Mouse (Mus musculus): Measurements from ENCODE around the gene Mpig6b. TPM values are rescaled to one million over a fixed set of nuclear protein-coding genes. Genes with fewer than 3 reads are reported as not detected.

Mpig6b gene
- polyA plus RNA-seq, 1 experiment from 2014 or later: 1.8 TPM

- H3K27ac ChIP-seq (ENCODE audit: low read depth, low read length): no peak overlapping the region
- ATAC-seq (replicated peaks; ENCODE audit: insufficient number of reproducible peaks, low FRiP score, low TSS enrichment): no peak
Observed at GRCm38 (mm10) chr17:35103221-35103690, 37.3 kb upstream of the Mpig6b start.

GRCm38 (mm10) chr17:35102299-35102698 is 36.3 kb upstream of the Mpig6b start:
- Histone ChIP-seq H3K27me3 (ENCODE audit: control insufficient read depth, insufficient read depth, low read length) (no peaks in the 10 kb centered on the region), H3K27ac (ENCODE audit: low read depth, low read length) (no peak overlapping the region), H3K4me2 (no peak overlapping the region), H3K4me3 (ENCODE audit: low read depth, low read length) (no peak overlapping the region), H3K4me1 (ENCODE audit: control insufficient read depth, insufficient read depth, low read length) (peaks cover 10% of the 10 kb centered on the region), H3K9me3 (replicated peaks; ENCODE audit: control insufficient read depth, low read length) (no peaks in the 10 kb centered on the region), H3K36me3 (ENCODE audit: control insufficient read depth, insufficient read depth, low read length) (peaks cover 18% of the 10 kb centered on the region), H3K9ac (ENCODE audit: low read depth, low read length) (no peak overlapping the region)
- 71% methylated on average over 8 of the region's 8 CpGs for WGBS (ENCODE audit: insufficient replicate concordance)
- no peak for ATAC-seq (replicated peaks; ENCODE audit: insufficient number of reproducible peaks, low FRiP score, low TSS enrichment)

More at GRCm38 (mm10) chr17:35103221-35103690, 37.3 kb upstream of the Mpig6b start:
- no peak overlapping the region for H3K9ac ChIP-seq (ENCODE audit: low read depth, low read length)
- H3K4me3 ChIP-seq (ENCODE audit: low read depth, low read length): no peak overlapping the region
- H3K4me2 ChIP-seq: no peak overlapping the region
- peaks cover 10% of the 10 kb centered on the region for H3K4me1 ChIP-seq (ENCODE audit: control insufficient read depth, insufficient read depth, low read length)
- H3K27me3 ChIP-seq (ENCODE audit: control insufficient read depth, insufficient read depth, low read length): no peaks in the 10 kb centered on the region
- WGBS (ENCODE audit: insufficient replicate concordance): 60% methylated on average over 6 of the region's 6 CpGs
- peaks cover 14% of the 10 kb centered on the region for H3K36me3 ChIP-seq (ENCODE audit: control insufficient read depth, insufficient read depth, low read length)
- H3K9me3 ChIP-seq (replicated peaks; ENCODE audit: control insufficient read depth, low read length): no peaks in the 10 kb centered on the region

GRCm38 (mm10) chr17:35101161-35101560 is 35.2 kb upstream of the Mpig6b start:
- H3K9me3 ChIP-seq (replicated peaks; ENCODE audit: control insufficient read depth, low read length): no peaks in the 10 kb centered on the region
- H3K27ac ChIP-seq (ENCODE audit: low read depth, low read length): no peak overlapping the region
- H3K4me2 ChIP-seq: no peak overlapping the region
- H3K36me3 ChIP-seq (ENCODE audit: control insufficient read depth, insufficient read depth, low read length): peaks cover 21% of the 10 kb centered on the region
- no peaks in the 10 kb centered on the region for H3K27me3 ChIP-seq (ENCODE audit: control insufficient read depth, insufficient read depth, low read length)
- no peak overlapping the region for H3K4me3 ChIP-seq (ENCODE audit: low read depth, low read length)
- H3K9ac ChIP-seq (ENCODE audit: low read depth, low read length): no peak overlapping the region
- WGBS (ENCODE audit: insufficient replicate concordance): 84% methylated on average over 11 of the region's 11 CpGs
- ATAC-seq (replicated peaks; ENCODE audit: insufficient number of reproducible peaks, low FRiP score, low TSS enrichment): no peak
- H3K4me1 ChIP-seq (ENCODE audit: control insufficient read depth, insufficient read depth, low read length): peaks cover 10% of the 10 kb centered on the region

GRCm38 (mm10) chr17:35100196-35100765 is 34.3 kb upstream of the Mpig6b start:
- no peak overlapping the region for H3K9ac ChIP-seq (ENCODE audit: low read depth, low read length)

GRCm38 (mm10) chr17:35097164-35097655 is 31.2 kb upstream of the Mpig6b start:
- Histone ChIP-seq H3K36me3 (ENCODE audit: control insufficient read depth, insufficient read depth, low read length) (peaks cover 29% of the 10 kb centered on the region), H3K27ac (ENCODE audit: low read depth, low read length) (no peak overlapping the region), H3K4me3 (ENCODE audit: low read depth, low read length) (no peak overlapping the region), H3K4me1 (ENCODE audit: control insufficient read depth, insufficient read depth, low read length) (peaks cover 4% of the 10 kb centered on the region; the same call in 1 of the 2 replicates), H3K9ac (ENCODE audit: low read depth, low read length) (no peak overlapping the region), H3K9me3 (replicated peaks; ENCODE audit: control insufficient read depth, low read length) (no peaks in the 10 kb centered on the region), H3K4me2 (no peak overlapping the region), H3K27me3 (ENCODE audit: control insufficient read depth, insufficient read depth, low read length) (no peaks in the 10 kb centered on the region)
- WGBS (ENCODE audit: insufficient replicate concordance): 87% methylated on average over 12 of the region's 12 CpGs
- ATAC-seq (replicated peaks; ENCODE audit: insufficient number of reproducible peaks, low FRiP score, low TSS enrichment): no peak

More at GRCm38 (mm10) chr17:35100196-35100765, 34.3 kb upstream of the Mpig6b start:
- Histone ChIP-seq H3K4me2 (no peak overlapping the region), H3K9me3 (replicated peaks; ENCODE audit: control insufficient read depth, low read length) (no peaks in the 10 kb centered on the region), H3K4me1 (ENCODE audit: control insufficient read depth, insufficient read depth, low read length) (peaks cover 10% of the 10 kb centered on the region), H3K27me3 (ENCODE audit: control insufficient read depth, insufficient read depth, low read length) (no peaks in the 10 kb centered on the region), H3K27ac (ENCODE audit: low read depth, low read length) (no peak overlapping the region), H3K36me3 (ENCODE audit: control insufficient read depth, insufficient read depth, low read length) (peaks cover 22% of the 10 kb centered on the region), H3K4me3 (ENCODE audit: low read depth, low read length) (no peak overlapping the region)
- ATAC-seq (replicated peaks; ENCODE audit: insufficient number of reproducible peaks, low FRiP score, low TSS enrichment): no peak
- 56% methylated on average over 10 of the region's 10 CpGs for WGBS (ENCODE audit: insufficient replicate concordance)

- no peaks in the 10 kb centered on the region for H3K9me3 ChIP-seq (replicated peaks; ENCODE audit: control insufficient read depth, low read length)
- H3K4me3 ChIP-seq (ENCODE audit: low read depth, low read length): no peak overlapping the region
- WGBS (ENCODE audit: insufficient replicate concordance): 80% methylated on average over 12 of the region's 12 CpGs
- ATAC-seq (replicated peaks; ENCODE audit: insufficient number of reproducible peaks, low FRiP score, low TSS enrichment): no peak
- H3K4me1 ChIP-seq (ENCODE audit: control insufficient read depth, insufficient read depth, low read length): peaks cover 3% of the 10 kb centered on the region; the same call in 1 of the 2 replicates
- H3K27me3 ChIP-seq (ENCODE audit: control insufficient read depth, insufficient read depth, low read length): no peaks in the 10 kb centered on the region
- peaks cover 29% of the 10 kb centered on the region for H3K36me3 ChIP-seq (ENCODE audit: control insufficient read depth, insufficient read depth, low read length)
- no peak overlapping the region for H3K27ac ChIP-seq (ENCODE audit: low read depth, low read length)
- no peak overlapping the region for H3K9ac ChIP-seq (ENCODE audit: low read depth, low read length)
- H3K4me2 ChIP-seq: no peak overlapping the region
Observed at GRCm38 (mm10) chr17:35096597-35096996, 30.6 kb upstream of the Mpig6b start.

GRCm38 (mm10) chr17:35094475-35095365 is 28.7 kb upstream of the Mpig6b start:
- H3K36me3 ChIP-seq (ENCODE audit: control insufficient read depth, insufficient read depth, low read length): peaks cover 26% of the 10 kb centered on the region
- no peak overlapping the region for H3K27ac ChIP-seq (ENCODE audit: low read depth, low read length)
- ATAC-seq (replicated peaks; ENCODE audit: insufficient number of reproducible peaks, low FRiP score, low TSS enrichment): no peak
- H3K4me1 ChIP-seq (ENCODE audit: control insufficient read depth, insufficient read depth, low read length): peaks cover 12% of the 10 kb centered on the region
- no peaks in the 10 kb centered on the region for H3K9me3 ChIP-seq (replicated peaks; ENCODE audit: control insufficient read depth, low read length)
- no peak overlapping the region for H3K4me3 ChIP-seq (ENCODE audit: low read depth, low read length)
- H3K27me3 ChIP-seq (ENCODE audit: control insufficient read depth, insufficient read depth, low read length): no peaks in the 10 kb centered on the region
- 81% methylated on average over 15 of the region's 15 CpGs for WGBS (ENCODE audit: insufficient replicate concordance)
- H3K4me2 ChIP-seq: no peak overlapping the region
- H3K9ac ChIP-seq (ENCODE audit: low read depth, low read length): no peak overlapping the region

GRCm38 (mm10) chr17:35092403-35093198 is 26.6 kb upstream of the Mpig6b start:
- no peaks in the 10 kb centered on the region for H3K9me3 ChIP-seq (replicated peaks; ENCODE audit: control insufficient read depth, low read length)
- H3K9ac ChIP-seq (ENCODE audit: low read depth, low read length): no peak overlapping the region
- H3K36me3 ChIP-seq (ENCODE audit: control insufficient read depth, insufficient read depth, low read length): peaks cover 24% of the 10 kb centered on the region
- no peak overlapping the region for H3K27ac ChIP-seq (ENCODE audit: low read depth, low read length)
- 85% methylated on average over 14 of the region's 14 CpGs for WGBS (ENCODE audit: insufficient replicate concordance)
- H3K4me1 ChIP-seq (ENCODE audit: control insufficient read depth, insufficient read depth, low read length): peaks cover 12% of the 10 kb centered on the region
- H3K27me3 ChIP-seq (ENCODE audit: control insufficient read depth, insufficient read depth, low read length): no peaks in the 10 kb centered on the region
- no peak for ATAC-seq (replicated peaks; ENCODE audit: insufficient number of reproducible peaks, low FRiP score, low TSS enrichment)
- H3K4me2 ChIP-seq: no peak overlapping the region
- H3K4me3 ChIP-seq (ENCODE audit: low read depth, low read length): no peak overlapping the region

All from heart, embryonic 11.5 days (tissue).